Mouse (Mus musculus): ENCODE results near the gene Cse1l. TPM values are rescaled to one million over a fixed set of nuclear protein-coding genes. Genes with fewer than 3 reads are reported as not detected.

Gene Cse1l
- polyA plus RNA-seq, 1 experiment from 2014 or later: 124 TPM

DNA sequence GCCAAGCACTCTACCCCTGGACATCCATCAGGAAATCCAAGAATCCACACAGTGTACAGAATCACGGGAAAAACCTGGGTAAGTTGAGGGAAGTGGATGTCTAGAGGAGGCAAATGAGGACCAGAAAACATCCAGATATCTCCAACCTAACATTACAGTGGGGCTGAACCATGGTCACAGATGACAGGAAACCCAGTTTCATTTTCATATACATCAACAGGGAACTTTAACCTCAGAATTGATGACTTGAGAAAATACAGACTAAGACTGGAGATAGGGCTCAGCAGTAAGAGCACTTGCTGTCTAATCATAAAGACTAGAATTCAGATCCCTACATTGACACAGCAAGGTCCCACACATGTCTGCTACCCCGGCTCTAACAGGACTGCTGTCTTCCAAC, 58.9 kb downstream of the Cse1l start:
- ATAC-seq (replicated peaks; ENCODE audit: insufficient number of reproducible peaks, low FRiP score, low TSS enrichment): no peak
- peaks cover under 1% of the 10 kb centered on the region for H3K36me3 ChIP-seq (ENCODE audit: control insufficient read depth, insufficient read depth, low read length)
- no peaks in the 10 kb centered on the region for H3K27me3 ChIP-seq (ENCODE audit: control insufficient read depth, insufficient read depth, low read length)
- no peaks in the 10 kb centered on the region for H3K9me3 ChIP-seq (replicated peaks; ENCODE audit: control insufficient read depth, low read length)
- 77% methylated on average over 2 of the region's 2 CpGs for WGBS (ENCODE audit: insufficient replicate concordance)
- H3K9ac ChIP-seq (ENCODE audit: low read depth, low read length): no peak overlapping the region
- H3K27ac ChIP-seq (ENCODE audit: low read depth, low read length): no peak overlapping the region
- no peak overlapping the region for H3K4me2 ChIP-seq
- H3K4me1 ChIP-seq (ENCODE audit: control insufficient read depth, insufficient read depth, low read length): no peaks in the 10 kb centered on the region
- no peak overlapping the region for H3K4me3 ChIP-seq (ENCODE audit: low read depth, low read length)

DNA sequence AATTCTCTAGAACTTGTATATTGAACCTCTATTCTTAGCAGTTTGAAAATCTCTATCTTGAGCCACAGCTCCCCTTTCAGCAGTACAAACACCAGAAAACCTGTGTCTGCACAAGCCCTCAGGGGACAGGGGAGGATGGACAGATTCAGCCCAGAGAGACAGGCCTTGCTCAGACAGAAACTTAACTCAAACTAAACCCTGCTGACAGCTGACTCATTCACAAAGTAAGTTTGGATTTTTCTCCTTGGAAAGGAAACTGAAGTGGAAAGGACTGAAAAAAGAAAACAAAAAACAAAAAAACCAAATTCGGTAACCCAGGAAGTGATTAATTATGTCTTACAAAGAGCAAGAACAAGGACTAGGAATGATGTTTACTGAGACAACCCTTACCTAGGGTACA, 67.3 kb downstream of the Cse1l start:
- peaks cover 9% of the 10 kb centered on the region; the same call in 1 of the 2 replicates for H3K4me1 ChIP-seq (ENCODE audit: control insufficient read depth, insufficient read depth, low read length)
- 73% methylated on average over 1 of the region's 1 CpGs for WGBS (ENCODE audit: insufficient replicate concordance)

DNA sequence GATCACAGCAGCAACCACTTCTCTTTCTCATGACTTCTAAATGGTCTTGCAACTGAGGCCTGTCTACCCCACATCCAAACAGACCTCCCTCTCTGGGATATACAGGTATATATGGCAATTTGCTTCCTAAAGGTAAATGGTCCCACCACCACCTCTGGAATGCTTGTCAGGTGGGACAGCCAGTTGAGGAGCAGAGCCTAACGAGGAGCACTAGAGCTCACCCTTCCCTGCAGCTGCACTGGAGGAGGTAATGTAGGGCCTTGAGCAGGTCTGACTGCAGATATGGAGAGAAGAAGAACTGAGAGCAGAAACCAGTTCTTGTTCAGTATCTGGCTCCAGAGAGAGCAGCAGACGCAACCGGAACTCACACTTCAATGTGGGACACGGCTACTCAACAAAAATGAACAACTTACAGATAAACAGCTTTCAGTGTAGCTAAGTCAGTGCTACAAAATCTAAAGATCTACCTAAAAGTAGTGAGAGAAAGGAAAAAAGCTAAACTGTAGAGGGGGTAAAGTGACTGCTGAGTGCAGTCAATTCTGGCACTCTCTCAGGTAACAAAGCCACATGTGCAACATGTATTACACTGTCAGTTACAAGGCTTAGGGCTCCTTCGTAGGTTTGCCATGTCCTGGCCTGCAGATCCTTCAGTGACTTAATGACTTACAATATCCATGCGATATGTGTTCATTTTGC, 68.5 kb downstream of the Cse1l start:
- no peak overlapping the region for H3K4me3 ChIP-seq (ENCODE audit: low read depth, low read length)
- WGBS (ENCODE audit: insufficient replicate concordance): 81% methylated on average over 6 of the region's 6 CpGs
- H3K36me3 ChIP-seq (ENCODE audit: control insufficient read depth, insufficient read depth, low read length): no peaks in the 10 kb centered on the region
- H3K27ac ChIP-seq (ENCODE audit: low read depth, low read length): no peak overlapping the region
- no peaks in the 10 kb centered on the region for H3K9me3 ChIP-seq (replicated peaks; ENCODE audit: control insufficient read depth, low read length)
- H3K4me1 ChIP-seq (ENCODE audit: control insufficient read depth, insufficient read depth, low read length): peaks cover 9% of the 10 kb centered on the region; the same call in 1 of the 2 replicates
- no peak overlapping the region for H3K4me2 ChIP-seq
- no peaks in the 10 kb centered on the region for H3K27me3 ChIP-seq (ENCODE audit: control insufficient read depth, insufficient read depth, low read length)
- H3K9ac ChIP-seq (ENCODE audit: low read depth, low read length): no peak overlapping the region
- ATAC-seq (replicated peaks; ENCODE audit: insufficient number of reproducible peaks, low FRiP score, low TSS enrichment): no peak

More for the DNA sequence above, 67.3 kb downstream of the Cse1l start:
- no peak for ATAC-seq (replicated peaks; ENCODE audit: insufficient number of reproducible peaks, low FRiP score, low TSS enrichment)
- Histone ChIP-seq H3K27me3 (ENCODE audit: control insufficient read depth, insufficient read depth, low read length) (no peaks in the 10 kb centered on the region), H3K27ac (ENCODE audit: low read depth, low read length) (no peak overlapping the region), H3K9me3 (replicated peaks; ENCODE audit: control insufficient read depth, low read length) (no peaks in the 10 kb centered on the region), H3K9ac (ENCODE audit: low read depth, low read length) (no peak overlapping the region), H3K4me3 (ENCODE audit: low read depth, low read length) (no peak overlapping the region), H3K4me2 (no peak overlapping the region), H3K36me3 (ENCODE audit: control insufficient read depth, insufficient read depth, low read length) (no peaks in the 10 kb centered on the region)

DNA sequence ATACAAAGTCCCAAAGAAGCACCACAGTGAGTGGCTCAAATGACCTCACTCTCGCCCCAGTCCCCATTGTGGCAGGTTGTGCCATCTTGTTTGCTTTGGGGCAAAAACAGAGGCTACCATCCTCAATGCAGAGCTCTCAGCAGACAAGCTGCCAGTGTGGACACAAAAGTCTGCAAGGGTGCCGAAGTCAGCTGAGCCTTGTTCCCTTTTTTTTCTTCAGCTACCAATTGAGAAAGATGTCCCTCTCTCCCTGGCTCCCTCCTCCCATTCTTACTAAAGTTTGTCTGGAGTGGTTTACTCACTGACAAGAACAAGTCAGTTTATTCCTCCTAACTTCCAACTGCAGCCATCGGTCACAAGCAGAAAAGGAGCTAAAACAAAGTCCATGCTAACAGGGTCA, 70.5 kb downstream of the Cse1l start:
- Histone ChIP-seq H3K27ac (ENCODE audit: low read depth, low read length) (no peak overlapping the region), H3K4me2 (no peak overlapping the region), H3K4me3 (ENCODE audit: low read depth, low read length) (no peak overlapping the region), H3K27me3 (ENCODE audit: control insufficient read depth, insufficient read depth, low read length) (no peaks in the 10 kb centered on the region), H3K9me3 (replicated peaks; ENCODE audit: control insufficient read depth, low read length) (no peaks in the 10 kb centered on the region), H3K9ac (ENCODE audit: low read depth, low read length) (no peak overlapping the region), H3K36me3 (ENCODE audit: control insufficient read depth, insufficient read depth, low read length) (no peaks in the 10 kb centered on the region), H3K4me1 (ENCODE audit: control insufficient read depth, insufficient read depth, low read length) (peaks cover 9% of the 10 kb centered on the region; the same call in 1 of the 2 replicates)
- WGBS (ENCODE audit: insufficient replicate concordance): 71% methylated on average over 3 of the region's 3 CpGs
- no peak for ATAC-seq (replicated peaks; ENCODE audit: insufficient number of reproducible peaks, low FRiP score, low TSS enrichment)

DNA sequence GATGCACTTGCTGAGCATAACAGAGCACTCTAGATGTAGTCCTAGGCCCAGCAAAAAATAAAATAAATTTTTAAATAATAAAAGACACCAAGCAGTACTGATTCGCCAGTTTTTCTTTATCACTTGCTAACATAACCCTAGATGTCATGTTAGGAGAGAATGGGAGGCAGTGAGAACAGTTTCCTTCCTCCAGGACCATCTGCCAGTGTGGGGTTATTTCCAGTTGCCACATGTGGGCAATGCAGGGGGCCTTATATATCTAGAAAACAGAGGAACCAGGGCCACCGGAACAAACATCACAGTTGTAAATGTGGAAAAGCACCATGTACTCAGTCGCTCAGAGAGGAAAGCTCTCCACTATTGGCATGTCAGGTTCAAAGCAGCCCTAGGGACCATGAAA, 71.7 kb downstream of the Cse1l start:
- Histone ChIP-seq H3K9me3 (replicated peaks; ENCODE audit: control insufficient read depth, low read length) (no peaks in the 10 kb centered on the region), H3K9ac (ENCODE audit: low read depth, low read length) (no peak overlapping the region), H3K36me3 (ENCODE audit: control insufficient read depth, insufficient read depth, low read length) (no peaks in the 10 kb centered on the region), H3K27me3 (ENCODE audit: control insufficient read depth, insufficient read depth, low read length) (no peaks in the 10 kb centered on the region), H3K4me2 (no peak overlapping the region), H3K27ac (ENCODE audit: low read depth, low read length) (no peak overlapping the region), H3K4me3 (ENCODE audit: low read depth, low read length) (no peak overlapping the region), H3K4me1 (ENCODE audit: control insufficient read depth, insufficient read depth, low read length) (peaks cover 9% of the 10 kb centered on the region; the same call in 1 of the 2 replicates)
- WGBS (ENCODE audit: insufficient replicate concordance): 68% methylated on average over 3 of the region's 3 CpGs
- ATAC-seq (replicated peaks; ENCODE audit: insufficient number of reproducible peaks, low FRiP score, low TSS enrichment): no peak

DNA sequence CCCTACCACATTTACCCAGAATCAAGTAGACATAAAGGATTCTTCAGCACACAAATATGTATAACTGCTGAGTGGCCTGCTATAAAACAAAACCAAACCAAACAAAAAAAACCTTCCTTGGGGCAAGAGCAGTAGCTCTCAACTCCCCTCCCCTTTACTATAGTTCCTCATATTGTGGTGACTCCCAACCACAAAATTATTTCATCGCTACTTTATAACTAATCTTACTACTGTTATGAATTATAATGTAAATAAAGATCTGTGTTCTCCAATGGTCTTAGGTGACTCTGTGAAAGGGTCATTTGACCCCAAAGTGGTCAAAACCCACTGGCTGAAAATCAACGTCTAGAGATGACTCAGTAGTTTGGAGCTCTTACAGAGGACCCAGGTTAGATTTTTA, 74.3 kb downstream of the Cse1l start:
- ATAC-seq (replicated peaks; ENCODE audit: insufficient number of reproducible peaks, low FRiP score, low TSS enrichment): no peak
- Histone ChIP-seq H3K9ac (ENCODE audit: low read depth, low read length) (no peak overlapping the region), H3K27ac (ENCODE audit: low read depth, low read length) (no peak overlapping the region), H3K9me3 (replicated peaks; ENCODE audit: control insufficient read depth, low read length) (no peaks in the 10 kb centered on the region), H3K4me2 (no peak overlapping the region), H3K36me3 (ENCODE audit: control insufficient read depth, insufficient read depth, low read length) (no peaks in the 10 kb centered on the region), H3K4me1 (ENCODE audit: control insufficient read depth, insufficient read depth, low read length) (0 out of 2 replicates have a peak, but pooled peaks cover 5% of the 10 kb centered on the region), H3K27me3 (ENCODE audit: control insufficient read depth, insufficient read depth, low read length) (no peaks in the 10 kb centered on the region), H3K4me3 (ENCODE audit: low read depth, low read length) (no peak overlapping the region)
- WGBS (ENCODE audit: insufficient replicate concordance): 83% methylated on average over 2 of the region's 2 CpGs

DNA sequence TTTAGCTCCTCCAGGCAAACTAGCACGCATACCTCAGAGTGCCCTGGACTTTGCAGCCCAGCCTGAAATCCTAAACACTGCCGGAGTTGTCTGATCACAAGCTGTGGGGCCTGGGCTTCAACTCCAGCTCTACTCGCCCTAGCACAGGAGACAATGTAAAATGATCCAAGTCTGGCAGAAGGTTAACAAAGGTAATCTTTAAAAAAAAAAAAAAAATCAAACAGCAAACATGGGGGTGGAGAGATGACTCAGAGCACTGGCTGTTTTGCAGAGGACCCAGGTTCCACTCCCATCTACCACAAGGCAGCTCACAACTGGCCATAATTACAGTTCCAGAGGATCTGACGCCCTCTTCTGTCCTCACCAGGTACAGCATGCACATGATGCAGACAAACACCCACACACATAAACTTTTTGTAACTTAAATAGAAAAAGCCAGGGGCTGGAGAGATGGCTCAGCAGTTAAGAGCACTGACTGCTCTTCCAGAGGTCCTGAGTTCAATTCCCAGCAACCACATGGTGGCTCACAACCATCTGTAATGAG, 77.6 kb downstream of the Cse1l start:
- H3K36me3 ChIP-seq (ENCODE audit: control insufficient read depth, insufficient read depth, low read length): no peaks in the 10 kb centered on the region
- WGBS (ENCODE audit: insufficient replicate concordance): 80% methylated on average over 4 of the region's 4 CpGs
- H3K9ac ChIP-seq (ENCODE audit: low read depth, low read length): no peak overlapping the region
- no peak overlapping the region for H3K4me2 ChIP-seq
- ATAC-seq (replicated peaks; ENCODE audit: insufficient number of reproducible peaks, low FRiP score, low TSS enrichment): no peak
- H3K4me3 ChIP-seq (ENCODE audit: low read depth, low read length): no peak overlapping the region
- H3K27ac ChIP-seq (ENCODE audit: low read depth, low read length): no peak overlapping the region
- no peaks in the 10 kb centered on the region for H3K4me1 ChIP-seq (ENCODE audit: control insufficient read depth, insufficient read depth, low read length)
- H3K9me3 ChIP-seq (replicated peaks; ENCODE audit: control insufficient read depth, low read length): no peaks in the 10 kb centered on the region
- H3K27me3 ChIP-seq (ENCODE audit: control insufficient read depth, insufficient read depth, low read length): no peaks in the 10 kb centered on the region

DNA sequence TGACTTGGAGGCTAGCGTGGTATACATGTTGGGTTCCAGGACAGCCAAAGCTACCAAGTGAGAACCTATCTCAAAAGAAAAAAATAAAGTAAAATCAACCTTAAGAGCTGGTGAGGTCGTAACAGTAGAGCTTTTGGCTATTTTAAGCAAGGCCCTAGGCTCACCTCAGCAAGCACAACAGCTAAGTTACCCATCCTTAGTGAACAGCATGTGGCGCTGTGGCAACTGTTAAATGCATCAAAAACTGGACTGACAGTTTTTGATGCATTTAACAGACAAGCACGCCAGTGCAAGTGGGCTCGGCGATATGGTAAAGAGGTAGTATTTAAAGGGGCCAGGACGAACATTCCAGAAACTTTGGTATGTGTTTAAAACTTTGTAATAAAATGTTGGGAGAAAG, 85.0 kb downstream of the Cse1l start:
- Histone ChIP-seq H3K4me2 (no peak overlapping the region), H3K9me3 (replicated peaks; ENCODE audit: control insufficient read depth, low read length) (no peaks in the 10 kb centered on the region), H3K36me3 (ENCODE audit: control insufficient read depth, insufficient read depth, low read length) (no peaks in the 10 kb centered on the region), H3K4me1 (ENCODE audit: control insufficient read depth, insufficient read depth, low read length) (peaks cover 26% of the 10 kb centered on the region), H3K9ac (ENCODE audit: low read depth, low read length) (no peak overlapping the region), H3K27ac (ENCODE audit: low read depth, low read length) (no peak overlapping the region), H3K4me3 (ENCODE audit: low read depth, low read length) (no peak overlapping the region), H3K27me3 (ENCODE audit: control insufficient read depth, insufficient read depth, low read length) (no peaks in the 10 kb centered on the region)
- ATAC-seq (replicated peaks; ENCODE audit: insufficient number of reproducible peaks, low FRiP score, low TSS enrichment): no peak
- 72% methylated on average over 7 of the region's 7 CpGs for WGBS (ENCODE audit: insufficient replicate concordance)

DNA sequence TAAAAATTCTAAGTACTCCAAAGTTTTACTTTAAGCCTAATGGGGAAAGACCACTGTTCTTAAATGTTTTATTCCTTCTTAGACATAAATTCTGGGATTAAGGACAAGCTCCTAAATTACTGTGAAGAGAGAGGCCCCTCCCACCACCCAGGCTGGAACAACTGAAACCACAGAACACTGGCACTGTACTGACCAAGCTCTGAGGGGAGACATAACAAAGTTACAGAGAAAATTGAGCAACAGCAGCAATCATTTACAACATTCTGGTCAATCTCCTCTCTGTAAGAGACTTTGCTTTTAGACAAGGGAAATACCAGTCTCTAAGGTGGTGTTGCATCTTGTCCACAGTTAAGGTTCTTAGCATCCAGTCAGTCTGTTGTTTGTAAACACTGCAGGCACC, 86.1 kb downstream of the Cse1l start:
- Histone ChIP-seq H3K36me3 (ENCODE audit: control insufficient read depth, insufficient read depth, low read length) (no peaks in the 10 kb centered on the region), H3K4me3 (ENCODE audit: low read depth, low read length) (no peak overlapping the region), H3K4me1 (ENCODE audit: control insufficient read depth, insufficient read depth, low read length) (peaks cover 26% of the 10 kb centered on the region), H3K4me2 (no peak overlapping the region), H3K9me3 (replicated peaks; ENCODE audit: control insufficient read depth, low read length) (no peaks in the 10 kb centered on the region), H3K27me3 (ENCODE audit: control insufficient read depth, insufficient read depth, low read length) (no peaks in the 10 kb centered on the region), H3K27ac (ENCODE audit: low read depth, low read length) (no peak overlapping the region), H3K9ac (ENCODE audit: low read depth, low read length) (no peak overlapping the region)
- ATAC-seq (replicated peaks; ENCODE audit: insufficient number of reproducible peaks, low FRiP score, low TSS enrichment): no peak

All from heart, embryonic 11.5 days (tissue).